Mouse (Mus musculus) layer of hippocampus, postnatal 10 days (tissue): ENCODE results near the gene Ccm2l. TPM values are rescaled to one million over a fixed set of nuclear protein-coding genes. Genes with fewer than 3 reads are reported as not detected.

Experiments
- DNase-seq, 2 experiments: peaks; one replicate each; pipeline ENCODE4 v3.0.0; 2021; ENCODE audit warnings: low spot score in 2 of 2
- total RNA-seq, 2 experiments: library from RNA; stranded (reverse); gene quantifications; 2 replicates each; pipeline ENCODE4 v1.2.3; 2021

Gene Ccm2l
- total RNA-seq, 2 experiments from 2014 or later: 6.8 to 9.8 TPM

DNA sequence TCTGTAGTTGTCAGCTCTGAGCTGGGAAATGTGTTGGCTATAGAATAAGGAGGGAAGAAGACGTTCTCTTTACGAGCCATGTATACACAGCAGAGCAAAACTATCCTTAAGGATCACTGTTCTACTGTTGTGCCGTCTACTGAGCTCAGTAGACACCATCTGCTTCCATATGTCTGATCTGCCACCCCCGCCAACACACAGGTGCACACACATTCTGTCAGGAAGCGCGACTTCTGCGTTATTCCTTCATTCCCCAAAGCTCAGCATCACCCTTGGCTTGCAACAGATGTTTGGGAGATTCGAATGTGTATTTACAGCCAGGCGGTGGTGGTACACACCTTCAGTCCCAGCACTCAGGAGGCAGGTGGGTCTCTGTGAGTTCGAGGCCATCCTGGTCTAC lies 21.3 kb downstream of the Ccm2l start:
- DNase-seq: no peak

- DNase-seq: no peak
These were observed 23.6 kb downstream of the Ccm2l start for GRCm38 (mm10) chr2:153089316-153089715.

DNA sequence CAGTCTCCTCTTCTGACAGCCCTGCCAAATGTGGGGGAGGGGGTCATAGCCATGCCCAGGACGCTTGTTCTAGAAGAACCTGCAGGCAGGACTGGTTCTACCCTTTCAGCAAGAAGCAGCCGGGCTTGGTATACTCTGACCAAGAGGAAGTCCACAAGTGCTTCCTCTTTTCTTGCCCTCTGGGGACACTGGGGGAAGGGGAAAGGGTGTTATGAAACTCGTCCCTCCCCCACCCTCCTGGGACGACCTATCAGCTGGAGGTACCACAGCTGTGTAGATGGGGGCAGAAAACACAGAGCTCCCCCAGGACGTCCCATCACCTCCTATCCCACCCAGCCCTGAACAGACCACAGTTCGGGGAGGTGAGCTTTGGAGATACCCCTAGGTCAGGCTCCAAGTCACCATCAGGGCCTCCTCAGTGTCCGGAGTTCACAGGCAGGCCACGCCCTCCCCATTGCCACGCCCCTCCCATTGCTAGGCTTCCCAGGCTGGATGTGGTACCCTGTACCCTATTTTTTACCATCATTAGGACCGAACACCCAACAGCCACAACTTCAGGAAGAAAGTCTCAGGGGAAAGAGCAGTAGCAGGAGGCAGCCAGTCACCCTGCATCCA lies 24.9 kb downstream of the Ccm2l start:
- DNase-seq: no peak

DNA sequence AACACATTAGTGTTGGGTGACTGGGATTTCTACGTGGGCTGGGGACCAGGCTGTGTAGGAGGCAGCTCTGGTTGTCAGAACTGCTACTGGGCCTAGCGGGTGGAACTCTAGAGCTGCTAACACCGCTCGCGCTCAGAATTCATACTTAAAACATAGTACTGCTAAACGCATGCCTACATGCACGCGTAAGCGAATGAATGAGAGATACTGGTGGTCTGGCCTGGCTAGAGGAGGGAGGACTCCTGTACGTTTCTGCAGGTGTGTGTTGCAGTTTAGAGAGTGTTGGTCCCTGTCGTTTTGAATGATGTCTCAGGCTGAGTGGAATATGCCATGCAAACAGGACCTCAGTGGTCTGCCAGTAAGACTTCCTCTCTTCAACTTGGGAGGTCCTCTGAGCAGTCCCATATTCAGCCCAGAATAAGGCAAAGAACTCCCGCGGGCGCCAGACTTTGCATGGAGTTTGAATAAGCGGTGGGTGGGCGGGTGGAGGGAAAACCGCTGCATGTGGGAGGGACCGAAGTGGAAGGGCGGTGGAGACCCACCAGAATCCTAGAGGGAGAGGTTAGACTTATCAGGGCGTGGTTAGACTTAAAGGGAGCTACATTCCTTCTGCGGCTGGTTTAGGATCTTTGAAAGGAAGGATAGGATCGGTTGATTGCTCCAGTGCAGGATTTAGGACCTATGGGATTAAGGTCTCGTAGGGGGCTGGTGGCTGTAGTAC lies 41.5 kb downstream of the Ccm2l start:
- no peak for DNase-seq

DNA sequence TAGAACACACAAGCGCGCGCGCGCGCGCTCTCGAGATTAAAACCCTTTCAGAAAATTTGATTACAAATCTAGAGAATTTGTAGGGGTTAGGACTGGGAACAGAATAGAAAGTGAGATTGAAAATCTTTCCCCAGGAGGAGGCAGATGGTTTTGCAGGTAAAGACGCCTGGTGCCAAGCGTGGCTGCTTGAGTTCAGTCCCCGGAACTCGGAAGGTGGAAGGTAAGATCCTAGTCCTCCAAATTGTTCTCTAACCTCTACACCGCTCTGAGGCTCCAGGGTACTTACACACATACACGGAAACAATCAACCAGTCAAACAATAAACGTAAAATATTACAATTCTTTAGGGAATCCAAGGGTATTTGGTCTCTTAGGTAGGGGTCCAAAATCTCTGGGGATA lies 42.0 kb downstream of the Ccm2l start:
- no peak for DNase-seq

DNA sequence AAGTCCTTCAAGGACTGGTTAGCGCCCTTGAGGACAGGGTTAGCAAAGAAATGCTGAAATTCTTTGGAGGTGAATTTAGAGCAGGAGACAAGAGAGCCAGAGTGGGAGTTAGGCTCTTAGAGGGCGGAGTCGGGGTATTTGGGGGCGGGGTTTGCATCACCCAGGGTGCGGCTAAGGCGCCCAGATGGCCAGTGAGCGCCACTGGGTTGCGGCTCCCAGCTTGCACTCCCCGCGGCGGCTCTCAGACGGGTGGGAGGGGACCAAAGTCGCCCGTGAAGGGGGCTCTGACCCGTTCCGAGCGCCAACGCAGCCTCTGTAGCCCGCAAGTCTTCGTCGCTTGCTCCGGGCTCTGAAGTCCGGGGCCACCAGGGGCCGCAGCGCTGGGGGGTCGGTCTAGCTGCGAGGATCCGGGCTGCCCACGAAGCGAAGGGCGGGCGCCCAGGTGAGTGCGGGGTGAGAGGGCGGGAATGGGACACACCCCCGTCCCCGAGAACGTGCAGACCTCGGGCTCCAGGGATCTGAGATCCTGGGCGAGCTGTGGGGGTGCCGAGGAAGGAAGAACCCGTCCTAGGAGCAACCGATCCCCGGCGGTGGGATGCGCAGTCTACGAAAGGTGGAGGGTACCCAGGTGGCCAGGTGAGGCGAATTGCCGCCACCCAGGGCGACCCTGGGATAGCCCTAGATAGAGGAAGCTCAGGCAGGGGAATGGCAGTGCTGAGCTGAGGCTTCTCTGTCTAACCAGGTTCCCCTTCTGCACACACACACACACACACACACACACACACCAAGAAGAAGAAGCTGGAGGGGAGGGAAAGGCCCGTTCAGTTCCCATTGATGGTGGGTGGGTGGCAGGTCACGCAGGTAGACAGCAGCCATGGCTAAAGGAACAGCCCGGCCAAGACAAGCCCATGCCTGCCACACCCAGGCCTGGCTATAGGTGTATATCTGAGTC lies 42.8 kb downstream of the Ccm2l start, which contains the start of gene Hck:
Hck (plus strand) TSS at position 156 of the 952 bp plus-strand sequence.
- peak in 1 of 2 experiments; percentile 37 for DNase-seq

GRCm38 (mm10) chr2:153109596-153109995 lies 43.8 kb downstream of the Ccm2l start:
- no peak for DNase-seq

DNA sequence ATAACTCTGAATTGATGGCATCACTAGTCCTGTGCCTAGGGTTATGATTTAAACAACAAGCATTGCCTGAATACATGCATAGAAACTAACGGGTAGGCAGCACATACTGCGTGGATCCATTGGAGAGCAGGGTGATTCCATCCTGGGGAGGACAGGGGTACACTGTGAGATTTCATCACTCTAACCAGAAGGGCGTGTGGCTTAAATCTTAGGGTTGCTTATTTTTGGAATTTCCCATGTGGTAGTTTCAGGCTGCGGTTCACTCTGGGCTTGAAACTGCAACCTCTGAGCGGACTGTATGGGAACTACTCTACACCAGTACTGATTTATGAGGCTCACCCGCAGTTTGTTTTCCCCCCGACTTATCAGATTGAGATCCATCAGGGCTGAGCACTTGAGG lies 45.5 kb downstream of the Ccm2l start:
- DNase-seq: no peak

- DNase-seq: no peak
These were observed 49.9 kb downstream of the Ccm2l start for GRCm38 (mm10) chr2:153115679-153116081.

DNA sequence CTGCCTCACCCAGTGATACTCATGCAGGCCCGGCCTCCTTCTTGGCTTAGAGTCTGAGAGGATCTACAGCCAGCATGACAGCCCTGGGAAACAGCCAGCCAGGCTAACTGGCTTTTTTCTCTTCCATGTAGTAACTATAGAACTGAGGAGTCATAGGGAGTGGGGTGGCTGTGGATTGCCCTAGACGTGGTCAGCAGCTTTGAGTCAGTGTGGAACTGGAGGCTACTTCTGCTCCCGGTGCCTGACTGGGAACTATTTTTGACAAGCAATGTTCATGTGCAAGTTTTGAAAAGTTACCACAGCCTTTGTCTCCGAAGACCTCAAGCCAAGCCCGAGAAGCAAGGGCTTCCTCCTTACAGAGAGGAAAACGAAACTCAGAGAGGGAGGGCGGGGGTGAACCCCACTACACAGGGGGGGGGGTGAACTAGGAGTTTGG lies 51.3 kb downstream of the Ccm2l start:
- no peak for DNase-seq

DNA sequence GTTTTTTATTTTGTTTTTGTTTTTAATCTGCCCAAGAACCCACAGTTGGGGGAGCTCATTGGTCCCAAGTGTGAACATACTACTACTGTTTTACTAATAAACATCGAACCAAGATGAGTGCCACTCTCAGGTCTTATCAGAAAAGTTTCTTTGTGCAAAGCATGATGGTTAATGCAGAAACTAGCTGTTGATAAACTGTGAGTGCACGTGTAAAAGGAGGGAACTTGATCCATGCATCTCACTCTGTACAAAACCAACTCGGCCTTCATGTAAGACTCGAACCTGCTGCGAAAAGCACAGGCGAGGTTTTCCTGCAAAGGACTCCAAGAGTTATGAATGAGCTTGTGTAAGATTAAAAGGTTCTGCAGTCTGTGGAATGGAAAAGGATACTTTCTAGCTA lies 53.7 kb downstream of the Ccm2l start:
- no peak for DNase-seq

DNA sequence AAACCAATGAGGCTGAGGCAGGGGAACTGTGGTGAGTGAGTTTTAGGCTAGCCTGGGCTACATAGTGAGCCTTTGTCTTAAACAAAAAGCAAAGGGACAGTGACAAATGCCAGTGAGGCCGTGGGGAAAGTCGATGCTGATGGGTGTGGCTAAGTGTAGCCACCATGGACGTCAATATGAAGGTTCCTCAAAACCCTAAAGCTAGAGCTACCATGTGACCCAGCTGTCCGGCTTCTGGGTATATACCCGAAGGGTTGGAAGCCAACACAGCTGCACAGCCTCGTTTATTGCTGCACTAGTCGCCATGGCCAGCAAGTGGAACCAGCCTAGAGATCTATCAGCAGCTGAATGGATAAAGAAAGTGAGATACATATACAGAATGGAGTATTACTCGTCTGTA lies 54.4 kb downstream of the Ccm2l start:
- no peak for DNase-seq

DNA sequence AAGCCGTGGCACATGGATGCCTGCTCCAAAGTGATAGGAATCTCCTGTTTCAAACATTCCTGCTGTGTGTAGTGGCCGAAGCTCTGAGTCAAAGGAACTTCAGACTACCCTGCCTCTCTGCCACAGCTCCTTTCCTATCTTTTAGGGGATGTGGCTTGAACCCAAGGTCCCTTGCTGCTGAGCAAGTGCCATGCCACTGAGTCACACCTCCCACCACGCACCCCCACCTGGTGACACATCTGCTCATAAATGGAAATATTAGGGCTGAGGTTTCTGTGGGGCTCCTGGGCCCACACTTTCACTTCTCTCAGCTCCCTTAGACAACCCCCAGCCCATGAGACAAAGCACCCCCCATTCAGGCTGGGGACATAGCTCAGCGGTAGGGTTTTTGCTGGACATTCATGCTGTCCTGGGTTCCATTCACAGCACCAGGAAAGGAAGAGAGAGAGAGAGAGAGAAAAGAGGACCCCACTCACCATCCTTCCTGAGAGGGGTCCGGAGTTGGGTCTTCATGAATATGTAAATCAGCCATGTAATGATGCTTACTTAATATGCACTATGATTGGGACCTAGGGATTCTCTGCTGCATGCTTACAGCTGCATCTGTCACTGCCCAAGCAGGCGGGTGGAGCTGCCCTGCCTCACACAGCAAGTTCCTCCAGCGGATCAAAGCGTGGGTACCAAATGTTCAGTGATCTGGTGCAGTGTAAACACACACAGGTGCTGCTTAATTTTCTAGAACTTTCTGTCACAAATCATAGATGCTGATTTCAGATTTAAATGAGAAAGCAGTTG lies 56.3 kb downstream of the Ccm2l start:
- no peak for DNase-seq

DNA sequence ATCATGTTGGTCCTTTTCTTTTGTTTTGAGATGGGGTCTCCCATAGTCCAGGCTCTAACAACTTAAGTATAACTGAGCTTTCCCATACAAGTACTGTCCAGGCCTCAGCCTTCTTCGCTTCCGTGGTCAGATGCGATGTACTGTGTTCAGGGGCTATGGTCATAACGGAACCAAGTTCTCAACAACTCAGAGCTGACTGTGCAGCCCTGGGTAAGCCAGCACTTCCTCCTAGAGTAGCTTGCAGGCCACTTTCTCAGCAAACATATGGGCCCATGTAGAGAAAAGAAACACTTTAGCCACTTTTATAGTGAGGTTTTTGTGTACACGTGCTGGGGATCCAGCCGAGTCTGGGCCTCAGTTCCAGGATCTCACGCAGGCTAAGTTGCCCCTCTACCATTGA lies 56.9 kb downstream of the Ccm2l start:
- no peak for DNase-seq

DNA sequence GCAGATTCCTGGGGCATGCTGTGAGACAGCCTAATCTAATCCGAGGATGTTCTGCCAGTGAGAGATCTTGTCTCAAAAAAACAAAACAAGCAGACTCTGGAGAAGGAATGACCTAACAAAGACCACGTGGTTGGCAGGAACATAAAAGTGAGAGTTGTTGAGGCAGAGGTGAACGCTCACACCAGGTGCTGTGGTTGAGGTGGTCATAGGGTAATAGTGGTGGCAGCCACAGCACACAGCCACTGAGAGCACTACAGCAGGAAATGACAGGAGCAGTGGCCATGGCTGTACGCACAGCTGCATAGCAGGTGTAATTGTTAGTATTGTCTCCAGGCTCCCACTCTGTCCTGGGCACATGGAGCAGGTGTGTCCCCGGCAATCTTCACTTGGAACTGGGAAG lies 60.1 kb downstream of the Ccm2l start:
- no peak for DNase-seq

DNA sequence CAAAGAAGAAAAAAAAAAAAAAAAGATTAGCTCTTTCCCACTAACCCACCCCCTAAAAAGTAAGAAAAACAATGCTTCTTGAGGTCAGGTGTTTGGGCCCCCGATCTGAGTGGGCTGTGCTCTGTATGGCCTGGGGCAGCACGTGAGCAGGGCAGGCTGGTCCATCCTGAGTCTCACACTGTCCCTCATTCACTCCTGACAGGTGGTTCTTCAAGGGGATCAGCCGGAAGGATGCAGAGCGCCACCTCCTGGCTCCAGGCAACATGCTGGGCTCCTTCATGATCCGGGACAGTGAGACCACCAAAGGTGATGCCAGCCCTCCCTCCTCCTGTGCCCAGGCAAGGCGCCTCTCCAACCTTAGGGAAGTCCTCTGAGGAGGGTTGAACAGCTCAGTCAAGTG lies 65.3 kb downstream of the Ccm2l start:
- no peak for DNase-seq

Other genes with a start within 250 kb of the Ccm2l start
- gene Bcl2l1, start 234.2 kb upstream of the Ccm2l start, total RNA-seq: 100 to 1,000 TPM; 109 to 117 TPM
- 1 to 10 TPM; 5.9 to 6.6 TPM for gene Tpx2, start 218.0 kb upstream of the Ccm2l start, total RNA-seq
- not detected for gene Mylk2, start 154.6 kb upstream of the Ccm2l start, total RNA-seq
- gene Foxs1, start 132.7 kb upstream of the Ccm2l start, total RNA-seq: 1 to 10 TPM; 1.5 TPM
- gene Dusp15, start 114.3 kb upstream of the Ccm2l start, total RNA-seq: 10 to 100 TPM; 21.4 to 24.0 TPM
- 1 to 10 TPM; 2.6 to 3.4 TPM for gene Ttll9, start 103.5 kb upstream of the Ccm2l start, total RNA-seq
- 10 to 100 TPM; 42.9 to 57.5 TPM for gene Pdrg1, start 50.5 kb upstream of the Ccm2l start, total RNA-seq
- gene Xkr7, start 34.1 kb upstream of the Ccm2l start, total RNA-seq: 1 to 10 TPM; 5.7 to 6.3 TPM
- 1 to 10 TPM; 2.6 to 3.2 TPM for gene Hck, start 42.5 kb downstream of the Ccm2l start, total RNA-seq
- 100 to 1,000 TPM in 1 of 2 experiments, 10 to 100 TPM in 1; 87.7 to 110 TPM for gene Tm9sf4, start 95.3 kb downstream of the Ccm2l start, total RNA-seq
- gene Tspyl3, start 159.5 kb downstream of the Ccm2l start, total RNA-seq: 10 to 100 TPM; 30.6 to 32.7 TPM
- 1 to 10 TPM; 5.0 to 5.4 TPM for gene Plagl2, start 175.5 kb downstream of the Ccm2l start, total RNA-seq
- 10 to 100 TPM; 18.0 to 22.9 TPM for gene Pofut1, start 175.6 kb downstream of the Ccm2l start, total RNA-seq
- gene Kif3b, start 225.5 kb downstream of the Ccm2l start, total RNA-seq: 10 to 100 TPM; 83.0 to 89.2 TPM